Mouse (Mus musculus): ENCODE results near the gene Gtf2b. TPM values are rescaled to one million over a fixed set of nuclear protein-coding genes. Genes with fewer than 3 reads are reported as not detected.

Gtf2b gene
- total RNA-seq (2014; rRNA removed), result 23.0 and 24.9 TPM in 2 replicates
- 10.7 and 14.7 TPM in 2 replicates for polyA plus RNA-seq (2012; rRNA removed)

DNA sequence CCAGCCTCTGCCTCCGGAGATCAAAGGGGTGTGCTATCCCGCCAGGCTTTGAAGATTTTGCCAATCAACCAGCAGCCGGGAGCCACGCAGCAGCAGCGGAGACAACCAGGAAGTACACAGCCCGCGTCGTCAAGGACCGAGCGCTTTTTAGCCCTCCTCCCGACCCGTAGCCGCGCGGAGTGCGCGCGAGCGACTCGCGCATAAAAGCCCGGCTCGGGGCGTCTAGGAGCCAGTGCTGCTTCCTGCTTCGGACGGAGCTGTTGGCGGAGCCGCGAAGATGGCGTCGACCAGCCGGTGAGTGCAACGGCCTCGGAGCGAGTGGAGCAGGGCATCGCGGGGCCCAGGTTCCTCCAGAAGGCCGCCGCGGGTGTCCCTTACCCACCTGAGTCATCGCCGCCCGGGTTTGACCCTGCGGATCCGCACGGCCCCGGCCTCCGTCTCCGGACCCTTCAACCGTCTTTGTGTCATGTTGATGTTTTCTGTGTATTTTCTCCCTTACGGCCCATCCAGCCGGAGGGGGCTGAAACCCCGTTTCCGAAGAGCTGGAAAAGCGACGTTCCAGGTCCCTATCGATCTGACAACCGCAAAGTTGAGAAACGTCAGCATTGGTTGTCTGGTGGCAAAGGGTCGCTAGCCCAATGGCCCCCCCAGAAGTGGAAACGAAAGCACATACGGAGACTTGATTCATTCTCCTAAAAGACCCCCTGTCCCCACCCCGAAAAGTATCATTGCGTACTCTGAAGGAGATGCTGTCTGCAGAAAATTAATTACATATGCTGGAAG, at the start of gene Gtf2b:
TSS of gene Gtf2b (plus strand) at position 51 of the 783 bp plus-strand sequence.
- peak within 1 kb of the TSS; percentile 69 for H3K4me3 ChIP-seq (ENCODE audit: insufficient read depth, low read depth, low read length)
- H3K27me3 ChIP-seq (ENCODE audit: control insufficient read depth, insufficient read depth, low read length), result no peaks in the 10 kb centered on the region
- peak within 1 kb of the TSS; percentile 80 for H3K9ac ChIP-seq (ENCODE audit: low read depth, low read length)
- peaks cover 6% of the 10 kb centered on the region; the same call in 1 of the 2 replicates for H3K4me1 ChIP-seq (ENCODE audit: control insufficient read depth, insufficient read depth, low read length)
- TF ChIP-seq POLR2A (IDR thresholded peaks at IDR 0.05; ENCODE audit: extremely low read depth, insufficient read depth, low read length) (peak; percentile 98), CTCF (IDR thresholded peaks at IDR 0.05; ENCODE audit: low read depth, low read length) (no peak)
- H3K27ac ChIP-seq (replicated peaks; ENCODE audit: insufficient read depth, low read depth, low read length), result peak within 1 kb of the TSS; percentile 60
- peak; percentile 87 for DNase-seq (ENCODE audit: extremely low read depth, low read depth, low spot score)
- H3K79me2 ChIP-seq (ENCODE audit: control insufficient read depth, insufficient read depth, low read length), result peaks cover 11% of the 10 kb centered on the region; the same call in 1 of the 2 replicates
- no peaks in the 10 kb centered on the region; the same call in 1 of the 2 replicates for H3K36me3 ChIP-seq (ENCODE audit: control insufficient read depth, insufficient read depth, low read length)
- WGBS, result under 1% methylated on average over 64 of the region's 64 CpGs

DNA sequence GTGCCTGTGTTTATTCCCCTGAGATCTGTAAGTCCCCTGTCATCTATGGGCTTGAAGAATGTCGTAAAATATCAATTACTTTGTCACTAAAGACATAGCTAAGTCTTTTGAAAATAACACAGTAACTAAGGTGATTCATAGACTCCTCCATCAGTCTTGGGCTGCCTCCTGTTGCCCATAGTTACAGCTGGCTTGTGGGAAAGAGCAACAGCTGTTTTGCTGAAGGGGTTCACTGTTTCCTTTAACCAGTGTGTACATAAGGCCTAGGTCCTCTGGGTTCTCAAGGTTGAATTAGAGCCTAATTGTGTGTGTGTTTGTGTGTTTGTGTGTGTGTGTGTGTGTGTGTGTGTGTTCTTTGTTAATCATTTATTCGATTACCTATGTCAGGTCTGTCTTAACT, 39.4 kb upstream of the Gtf2b start:
- WGBS, result 69% methylated on average over 2 of the region's 2 CpGs

GRCm38 (mm10) chr3:142725969-142726672, 38.7 kb upstream of the Gtf2b start:
- WGBS, result 86% methylated on average over 22 of the region's 22 CpGs
- Histone ChIP-seq H3K27ac (replicated peaks; ENCODE audit: insufficient read depth, low read depth, low read length) (no peak overlapping the region), H3K4me3 (ENCODE audit: insufficient read depth, low read depth, low read length) (no peak overlapping the region), H3K27me3 (ENCODE audit: control insufficient read depth, insufficient read depth, low read length) (no peaks in the 10 kb centered on the region), H3K4me1 (ENCODE audit: control insufficient read depth, insufficient read depth, low read length) (peaks cover 3% of the 10 kb centered on the region; the same call in 1 of the 2 replicates), H3K79me2 (ENCODE audit: control insufficient read depth, insufficient read depth, low read length) (0 out of 2 replicates have a peak, but pooled peaks cover 4% of the 10 kb centered on the region), H3K9ac (ENCODE audit: low read depth, low read length) (no peak overlapping the region), H3K36me3 (ENCODE audit: control insufficient read depth, insufficient read depth, low read length) (peaks cover 87% of the 10 kb centered on the region)
- TF ChIP-seq POLR2A (IDR thresholded peaks at IDR 0.05; ENCODE audit: extremely low read depth, insufficient read depth, low read length), result no peak
- no peak for TF ChIP-seq CTCF (IDR thresholded peaks at IDR 0.05; ENCODE audit: low read depth, low read length)
- no peak for DNase-seq (ENCODE audit: extremely low read depth, low read depth, low spot score)

More for the DNA sequence above, 39.4 kb upstream of the Gtf2b start:
- Histone ChIP-seq H3K9ac (ENCODE audit: low read depth, low read length) (no peak overlapping the region), H3K79me2 (ENCODE audit: control insufficient read depth, insufficient read depth, low read length) (0 out of 2 replicates have a peak, but pooled peaks cover 4% of the 10 kb centered on the region), H3K4me3 (ENCODE audit: insufficient read depth, low read depth, low read length) (no peak overlapping the region), H3K27ac (replicated peaks; ENCODE audit: insufficient read depth, low read depth, low read length) (no peak overlapping the region), H3K36me3 (ENCODE audit: control insufficient read depth, insufficient read depth, low read length) (peaks cover 87% of the 10 kb centered on the region), H3K4me1 (ENCODE audit: control insufficient read depth, insufficient read depth, low read length) (0 out of 2 replicates have a peak, but pooled peaks cover 2% of the 10 kb centered on the region), H3K27me3 (ENCODE audit: control insufficient read depth, insufficient read depth, low read length) (no peaks in the 10 kb centered on the region)
- DNase-seq (ENCODE audit: extremely low read depth, low read depth, low spot score), result no peak
- TF ChIP-seq CTCF (IDR thresholded peaks at IDR 0.05; ENCODE audit: low read depth, low read length) (no peak), POLR2A (IDR thresholded peaks at IDR 0.05; ENCODE audit: extremely low read depth, insufficient read depth, low read length) (no peak)

DNA sequence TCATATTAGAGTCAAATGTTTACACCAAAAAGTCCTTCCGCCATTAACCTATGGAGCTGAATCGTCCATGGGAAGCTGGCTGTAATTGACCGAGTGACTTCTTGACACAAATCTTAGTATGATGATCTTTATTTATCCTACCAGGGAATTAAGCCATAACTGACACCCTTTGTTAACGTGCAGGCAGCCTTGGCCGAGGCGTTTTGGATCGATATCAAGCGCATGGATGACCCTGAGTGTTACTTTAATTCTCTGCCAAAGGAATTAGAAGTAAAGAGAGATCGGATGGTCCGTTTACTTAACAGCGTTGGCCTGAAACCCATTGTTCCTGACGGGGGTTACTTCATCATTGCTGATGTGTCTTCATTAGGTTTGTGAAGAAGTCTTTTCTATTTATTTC, 30.6 kb upstream of the Gtf2b start:
- H3K36me3 ChIP-seq (ENCODE audit: control insufficient read depth, insufficient read depth, low read length), result peaks cover 86% of the 10 kb centered on the region
- no peak overlapping the region for H3K4me3 ChIP-seq (ENCODE audit: insufficient read depth, low read depth, low read length)
- no peaks in the 10 kb centered on the region for H3K27me3 ChIP-seq (ENCODE audit: control insufficient read depth, insufficient read depth, low read length)
- H3K27ac ChIP-seq (replicated peaks; ENCODE audit: insufficient read depth, low read depth, low read length), result no peak overlapping the region
- peak; percentile 64 for DNase-seq (ENCODE audit: extremely low read depth, low read depth, low spot score)
- H3K9ac ChIP-seq (ENCODE audit: low read depth, low read length), result no peak overlapping the region
- H3K79me2 ChIP-seq (ENCODE audit: control insufficient read depth, insufficient read depth, low read length), result no peaks in the 10 kb centered on the region
- WGBS, result 31% methylated on average over 12 of the region's 12 CpGs
- no peak for TF ChIP-seq POLR2A (IDR thresholded peaks at IDR 0.05; ENCODE audit: extremely low read depth, insufficient read depth, low read length)
- no peak for TF ChIP-seq CTCF (IDR thresholded peaks at IDR 0.05; ENCODE audit: low read depth, low read length)
- peaks cover 10% of the 10 kb centered on the region for H3K4me1 ChIP-seq (ENCODE audit: control insufficient read depth, insufficient read depth, low read length)

GRCm38 (mm10) chr3:142740896-142741295, 23.9 kb upstream of the Gtf2b start:
- Histone ChIP-seq H3K9ac (ENCODE audit: low read depth, low read length) (no peak overlapping the region), H3K36me3 (ENCODE audit: control insufficient read depth, insufficient read depth, low read length) (peaks cover 42% of the 10 kb centered on the region), H3K4me1 (ENCODE audit: control insufficient read depth, insufficient read depth, low read length) (peaks cover 25% of the 10 kb centered on the region), H3K27me3 (ENCODE audit: control insufficient read depth, insufficient read depth, low read length) (no peaks in the 10 kb centered on the region), H3K4me3 (ENCODE audit: insufficient read depth, low read depth, low read length) (no peak overlapping the region), H3K79me2 (ENCODE audit: control insufficient read depth, insufficient read depth, low read length) (no peaks in the 10 kb centered on the region), H3K27ac (replicated peaks; ENCODE audit: insufficient read depth, low read depth, low read length) (no peak overlapping the region)
- TF ChIP-seq POLR2A (IDR thresholded peaks at IDR 0.05; ENCODE audit: extremely low read depth, insufficient read depth, low read length) (no peak), CTCF (IDR thresholded peaks at IDR 0.05; ENCODE audit: low read depth, low read length) (no peak)
- 65% methylated on average over 7 of the region's 7 CpGs for whole genome bisulfite sequencing
- no peak for DNase-seq (ENCODE audit: extremely low read depth, low read depth, low spot score)
